Mouse (Mus musculus) bone marrow macrophage, adult 2 months (primary cell): ENCODE results near the gene Wbp4.

Experiments used
- CTCF ChIP-seq: IDR thresholded peaks from 2 replicates; pipeline ENCODE4 v1.5.1; 2012; ENCODE audit warnings: low read depth, mild to moderate bottlenecking, low read length, moderate library complexity
- POLR2A ChIP-seq: IDR thresholded peaks from 2 replicates; pipeline ENCODE4 v1.6.1; 2012; ENCODE audit warnings: mild to moderate bottlenecking, low read depth, low read length, borderline replicate concordance

GRCm38 (mm10) chr14:79483611-79484120, 2.3 kb upstream of the Wbp4 start:
- TF ChIP-seq POLR2A (no peak), CTCF (no peak)
